Mouse (Mus musculus): Measurements from ENCODE around the gene Ush2a. TPM values are rescaled to one million over a fixed set of nuclear protein-coding genes. Genes with fewer than 3 reads are reported as not detected.
A peak's percentile ranks its signal among the peaks of the same experiment; 100 is the strongest.

Ush2a gene
- total RNA-seq, 2 experiments from 2014 or later, result not detected

- ATAC-seq (replicated peaks; ENCODE audit: low FRiP score, poor library complexity, severe bottlenecking), result no peak
Measured at GRCm38 (mm10) chr1:188385180-188385579, 123.4 kb downstream of the Ush2a start.

GRCm38 (mm10) chr1:188385733-188386261 lies 124.0 kb downstream of the Ush2a start:
- no peak for ATAC-seq (replicated peaks; ENCODE audit: low FRiP score, poor library complexity, severe bottlenecking)

- no peak for ATAC-seq (replicated peaks; ENCODE audit: low FRiP score, poor library complexity, severe bottlenecking)
Measured at GRCm38 (mm10) chr1:188387321-188387720, 125.5 kb downstream of the Ush2a start.

- ATAC-seq (replicated peaks; ENCODE audit: low FRiP score, poor library complexity, severe bottlenecking), result peak; percentile 45
Measured at GRCm38 (mm10) chr1:188387820-188388471, 126.1 kb downstream of the Ush2a start.

GRCm38 (mm10) chr1:188390080-188390479 lies 128.3 kb downstream of the Ush2a start:
- ATAC-seq (replicated peaks; ENCODE audit: low FRiP score, poor library complexity, severe bottlenecking), result no peak

- no peak for ATAC-seq (replicated peaks; ENCODE audit: low FRiP score, poor library complexity, severe bottlenecking)
Measured at GRCm38 (mm10) chr1:188407176-188407575, 145.4 kb downstream of the Ush2a start.

GRCm38 (mm10) chr1:188407613-188408386 lies 146.0 kb downstream of the Ush2a start:
- no peak for ATAC-seq (replicated peaks; ENCODE audit: low FRiP score, poor library complexity, severe bottlenecking)

GRCm38 (mm10) chr1:188410547-188410946 lies 148.7 kb downstream of the Ush2a start:
- no peak for ATAC-seq (replicated peaks; ENCODE audit: low FRiP score, poor library complexity, severe bottlenecking)

GRCm38 (mm10) chr1:188420543-188420942 lies 158.7 kb downstream of the Ush2a start:
- ATAC-seq (replicated peaks; ENCODE audit: low FRiP score, poor library complexity, severe bottlenecking), result no peak

GRCm38 (mm10) chr1:188428172-188428571 lies 166.3 kb downstream of the Ush2a start:
- no peak for ATAC-seq (replicated peaks; ENCODE audit: low FRiP score, poor library complexity, severe bottlenecking)

GRCm38 (mm10) chr1:188430689-188431088 lies 168.9 kb downstream of the Ush2a start:
- ATAC-seq (replicated peaks; ENCODE audit: low FRiP score, poor library complexity, severe bottlenecking), result no peak

- ATAC-seq (replicated peaks; ENCODE audit: low FRiP score, poor library complexity, severe bottlenecking), result no peak
Measured at GRCm38 (mm10) chr1:188447964-188448363, 186.1 kb downstream of the Ush2a start.

- no peak for ATAC-seq (replicated peaks; ENCODE audit: low FRiP score, poor library complexity, severe bottlenecking)
Measured at GRCm38 (mm10) chr1:188456466-188457175, 194.8 kb downstream of the Ush2a start.

GRCm38 (mm10) chr1:188457221-188458008 lies 195.6 kb downstream of the Ush2a start:
- ATAC-seq (replicated peaks; ENCODE audit: low FRiP score, poor library complexity, severe bottlenecking), result no peak

- ATAC-seq (replicated peaks; ENCODE audit: low FRiP score, poor library complexity, severe bottlenecking), result no peak
Measured at GRCm38 (mm10) chr1:188461203-188461602, 199.4 kb downstream of the Ush2a start.

- no peak for ATAC-seq (replicated peaks; ENCODE audit: low FRiP score, poor library complexity, severe bottlenecking)
Measured at GRCm38 (mm10) chr1:188464653-188465052, 202.8 kb downstream of the Ush2a start.

GRCm38 (mm10) chr1:188468371-188468783 lies 206.6 kb downstream of the Ush2a start:
- no peak for ATAC-seq (replicated peaks; ENCODE audit: low FRiP score, poor library complexity, severe bottlenecking)

GRCm38 (mm10) chr1:188504958-188505357 lies 243.1 kb downstream of the Ush2a start:
- no peak for ATAC-seq (replicated peaks; ENCODE audit: low FRiP score, poor library complexity, severe bottlenecking)

- ATAC-seq (replicated peaks; ENCODE audit: low FRiP score, poor library complexity, severe bottlenecking), result no peak
Measured at GRCm38 (mm10) chr1:188518792-188519191, 257.0 kb downstream of the Ush2a start.

- ATAC-seq (replicated peaks; ENCODE audit: low FRiP score, poor library complexity, severe bottlenecking), result no peak
Measured at GRCm38 (mm10) chr1:188527451-188527850, 265.6 kb downstream of the Ush2a start.

Data from erythroid progenitor cell, adult 5-6 weeks (primary cell).